Mouse (Mus musculus) frontal cortex, postnatal 14 days (tissue): ENCODE results near the gene Galc.
"Not testable (repeated sequence)": the region's sequence is repeated elsewhere in the genome, so short reads cannot be mapped to it uniquely, and the experiment has no call there.

ENCODE experiments used
- DNase-seq, 2 experiments: peaks; one replicate each; pipeline ENCODE4 v3.0.0; 2022; ENCODE audit warnings: low spot score in 2 of 2

Galc gene

DNA sequence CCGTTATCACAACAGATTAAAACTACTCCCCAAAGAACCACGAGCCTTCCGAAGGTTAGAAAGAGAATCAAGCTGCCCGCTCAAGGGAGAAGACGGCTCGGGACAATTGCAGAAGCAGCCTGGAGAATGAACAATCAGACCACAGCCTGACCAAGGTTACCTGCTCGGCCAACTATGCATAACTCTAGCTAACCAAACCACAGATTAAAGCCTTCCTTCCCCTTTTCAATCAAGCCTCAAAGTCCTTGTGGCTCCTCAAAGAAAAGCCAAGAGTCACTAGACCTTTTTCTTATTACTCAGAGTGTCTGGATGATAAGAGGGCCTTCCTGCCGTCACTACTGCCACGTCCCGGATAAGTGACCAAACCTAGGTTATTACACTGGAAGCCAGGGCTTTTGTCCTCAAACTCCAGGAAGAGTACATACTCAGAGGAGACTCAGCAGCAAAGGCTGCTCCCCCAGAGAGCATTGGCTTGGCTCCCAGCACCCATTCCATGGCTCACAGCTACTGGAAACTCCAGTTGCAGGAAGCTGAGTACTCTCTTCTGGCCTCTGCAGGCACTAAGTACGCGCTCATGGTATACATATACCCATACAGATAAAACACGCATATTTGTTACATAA lies 3.8 kb downstream of the Galc start:
- no peak for DNase-seq

DNA sequence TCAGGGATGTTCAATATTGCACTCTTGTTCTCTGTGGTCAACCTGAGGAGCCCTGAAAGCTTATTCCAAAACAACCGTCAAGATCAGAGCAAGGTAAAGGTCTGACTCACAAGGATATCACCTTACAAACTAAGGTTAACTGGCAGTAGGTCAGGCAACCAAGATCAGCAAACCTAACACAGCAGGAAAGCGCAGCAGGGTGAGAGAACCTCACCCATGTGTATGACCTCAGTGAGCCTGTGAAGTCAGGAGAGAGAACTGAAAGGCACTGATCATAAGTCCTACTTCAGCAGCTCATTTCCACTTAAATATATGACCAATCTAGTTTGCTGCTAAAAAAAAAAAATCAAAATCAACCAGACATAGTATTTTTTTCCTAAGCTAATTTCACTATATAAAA lies 6.8 kb downstream of the Galc start:
- DNase-seq, result no peak

- no peak for DNase-seq
Observed at GRCm38 (mm10) chr12:98250327-98250726, 8.9 kb downstream of the Galc start.

GRCm38 (mm10) chr12:98249671-98250070 lies 9.6 kb downstream of the Galc start:
- no peak for DNase-seq

GRCm38 (mm10) chr12:98246835-98247234 lies 12.4 kb downstream of the Galc start:
- DNase-seq, result no peak

- DNase-seq, result no peak
Observed at GRCm38 (mm10) chr12:98244865-98245264, 14.4 kb downstream of the Galc start.

- DNase-seq, result no peak
Observed at GRCm38 (mm10) chr12:98244161-98244560, 15.1 kb downstream of the Galc start.

DNA sequence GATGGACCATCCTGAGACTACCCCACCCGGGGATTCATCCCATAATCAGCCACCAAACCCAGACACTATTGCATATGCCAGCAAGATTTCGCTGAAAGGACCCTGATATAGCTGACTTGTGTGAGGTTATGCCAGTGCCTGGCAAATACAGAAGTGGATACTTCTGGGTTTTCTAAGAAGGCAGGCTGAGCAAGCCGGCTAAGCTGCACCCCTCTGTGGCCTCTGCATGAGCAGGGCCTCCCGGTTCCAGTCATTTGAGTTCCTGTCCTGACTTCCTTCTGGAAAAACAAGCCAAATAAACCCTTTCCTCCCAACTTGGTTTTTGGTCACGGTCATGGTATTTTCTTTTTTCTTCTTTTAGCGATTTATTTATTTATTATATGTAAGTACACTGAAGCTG lies 20.8 kb downstream of the Galc start:
- not testable (repeated sequence) for DNase-seq

GRCm38 (mm10) chr12:98227037-98227436 lies 32.2 kb downstream of the Galc start:
- no peak for DNase-seq

GRCm38 (mm10) chr12:98223286-98223685 lies 36.0 kb downstream of the Galc start:
- DNase-seq, result no peak

DNA sequence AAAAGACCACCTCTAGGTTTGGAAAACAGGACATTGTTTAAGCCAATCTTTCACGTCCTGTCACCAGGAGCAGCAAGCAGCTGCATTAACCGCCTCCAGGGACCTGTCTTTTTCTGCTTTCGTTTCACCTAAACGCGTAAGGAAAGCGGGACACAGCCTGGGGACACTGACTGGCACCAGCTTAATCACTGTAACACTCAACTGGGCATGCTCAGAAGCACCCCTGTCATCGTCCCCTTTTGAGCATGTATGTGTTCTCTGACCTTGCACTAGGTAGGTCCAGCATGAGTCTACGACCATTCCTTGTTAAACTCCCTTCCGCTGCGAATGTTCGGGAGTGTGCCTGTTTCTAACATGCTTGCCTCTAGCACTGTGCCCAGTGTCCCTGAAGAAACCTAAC lies 42.8 kb downstream of the Galc start:
- no peak for DNase-seq

GRCm38 (mm10) chr12:98215512-98215911 lies 43.7 kb downstream of the Galc start:
- no peak for DNase-seq

DNA sequence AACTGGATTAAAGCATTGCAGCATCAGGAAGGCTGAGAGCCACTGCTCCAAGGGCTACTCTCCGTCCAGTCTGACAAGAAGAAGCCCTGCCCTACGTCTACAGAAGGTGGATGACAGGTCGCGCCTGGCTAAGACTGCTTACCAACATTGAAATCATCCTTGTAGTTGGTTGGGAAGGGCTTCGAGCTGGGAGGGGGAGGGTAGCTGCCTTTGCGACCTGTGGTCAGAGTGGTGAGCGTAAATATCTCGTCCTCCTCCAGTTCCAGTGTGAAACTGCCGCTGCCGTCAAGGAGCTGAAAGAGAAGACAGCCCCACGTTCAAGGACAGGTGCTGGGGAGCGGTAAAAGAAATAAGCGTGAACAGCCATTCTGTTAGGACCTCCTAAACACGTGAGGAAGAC lies 45.1 kb downstream of the Galc start:
- DNase-seq, result no peak

GRCm38 (mm10) chr12:98213791-98214190 lies 45.5 kb downstream of the Galc start:
- DNase-seq, result no peak

- DNase-seq, result no peak
Observed at GRCm38 (mm10) chr12:98213332-98213731, 45.9 kb downstream of the Galc start.

DNA sequence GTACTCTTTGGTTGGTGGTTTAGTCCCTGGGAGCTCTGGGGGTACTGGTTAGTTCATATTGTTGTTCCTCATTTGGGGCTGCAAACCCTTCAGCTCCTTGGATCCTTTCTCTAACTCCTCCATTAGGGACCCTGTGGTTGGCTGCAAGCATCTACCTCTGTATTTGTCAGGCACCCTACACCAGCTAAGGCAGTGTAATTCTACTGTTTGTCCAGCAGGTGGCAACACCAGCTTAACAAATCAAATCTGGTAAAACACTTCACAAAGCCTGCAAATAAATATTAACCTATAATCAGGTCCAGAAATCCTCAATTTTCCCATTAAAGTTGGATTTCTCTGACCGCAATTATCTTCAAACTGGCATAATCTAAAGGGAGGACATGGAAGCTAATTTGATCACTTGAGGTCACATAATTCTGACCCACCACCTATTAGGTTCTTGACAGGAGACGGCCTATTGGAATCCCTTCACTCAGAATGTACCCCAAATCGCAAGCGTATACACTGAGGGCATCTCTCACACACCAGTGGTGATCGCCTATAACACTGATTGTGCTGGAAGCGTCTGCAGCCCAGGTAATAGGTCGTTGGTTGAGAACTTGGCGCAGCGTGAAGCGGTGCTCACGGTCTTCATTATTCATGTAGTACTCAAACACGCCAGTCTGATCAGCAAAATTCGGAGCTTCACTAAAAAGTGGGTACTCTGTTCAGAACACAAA lies 46.6 kb downstream of the Galc start:
- DNase-seq, result no peak

GRCm38 (mm10) chr12:98210495-98210894 lies 48.8 kb downstream of the Galc start:
- DNase-seq, result no peak

GRCm38 (mm10) chr12:98208104-98208503 lies 51.2 kb downstream of the Galc start:
- no peak for DNase-seq

- DNase-seq, result no peak
Observed at GRCm38 (mm10) chr12:98205450-98206051, 53.7 kb downstream of the Galc start.

- DNase-seq, result no peak
Observed at GRCm38 (mm10) chr12:98197401-98197800, 61.9 kb downstream of the Galc start.

DNA sequence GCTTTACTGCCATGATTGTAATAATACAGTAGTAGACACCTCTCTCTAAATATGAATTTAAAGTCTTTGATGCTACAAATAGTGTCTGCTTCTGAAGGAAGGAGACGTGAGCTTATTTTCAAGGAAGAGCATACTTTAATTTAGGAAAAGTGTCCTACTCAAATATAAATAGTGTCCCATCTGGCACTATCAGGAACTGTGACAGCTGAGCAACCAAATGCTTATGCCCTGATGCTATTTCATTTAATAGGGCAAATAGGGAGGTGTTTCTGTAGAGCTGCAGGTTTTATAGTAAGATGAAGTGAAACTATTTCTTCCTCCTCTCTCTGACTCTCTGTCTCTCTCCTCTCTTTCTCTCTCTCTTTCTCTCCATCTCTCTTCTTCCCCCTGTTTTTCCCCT lies 69.1 kb downstream of the Galc start:
- no peak for DNase-seq

DNA sequence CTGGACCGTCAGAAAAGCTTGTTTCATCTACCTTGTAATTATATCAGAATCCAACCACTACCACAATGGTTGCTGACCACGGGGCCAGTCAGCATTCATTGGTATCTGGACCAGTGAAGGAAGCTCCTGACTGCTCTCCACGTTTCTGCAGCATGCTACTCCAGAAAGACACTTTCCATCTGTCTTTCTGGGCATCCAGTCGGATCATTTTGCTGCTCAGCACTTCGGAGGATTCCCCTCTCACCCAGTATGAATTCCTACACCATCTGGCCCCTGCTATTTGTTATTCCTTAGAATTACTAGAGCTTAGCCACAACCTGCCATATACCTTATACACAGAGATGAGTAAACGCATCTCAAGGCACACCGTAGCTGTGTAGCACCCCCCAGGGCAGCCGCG lies 70.2 kb downstream of the Galc start:
- DNase-seq, result no peak

- peak in 1 of 2 experiments; percentile 27 for DNase-seq
Observed at GRCm38 (mm10) chr12:98187186-98187899, 71.9 kb downstream of the Galc start.
